Mouse (Mus musculus): ENCODE measurements around the gene Amhr2.

Amhr2 gene

DNA sequence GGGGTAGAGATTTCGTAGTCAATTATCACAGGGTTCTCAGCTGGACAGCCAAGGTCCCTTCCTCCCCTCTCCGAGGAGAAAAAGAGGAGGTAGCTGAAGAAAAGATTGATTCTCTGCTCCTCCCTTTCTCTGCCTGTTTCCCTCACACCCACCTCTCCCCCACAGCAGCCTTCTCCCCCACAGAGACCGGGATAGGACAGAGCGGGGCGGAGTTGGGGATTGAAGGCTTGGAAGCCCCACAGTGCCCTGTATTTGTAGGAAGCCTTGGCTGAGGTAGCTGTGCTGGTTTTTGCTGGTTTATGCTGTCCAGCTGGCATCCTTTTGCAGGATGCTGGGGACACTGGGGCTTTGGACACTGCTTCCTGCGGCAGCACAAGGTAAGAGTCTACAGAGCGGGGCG, at the start of gene Amhr2:
Gene Amhr2, plus strand, starts transcription at position 222 of the 400 bp plus-strand sequence.
- no peak for DNase-seq

DNA sequence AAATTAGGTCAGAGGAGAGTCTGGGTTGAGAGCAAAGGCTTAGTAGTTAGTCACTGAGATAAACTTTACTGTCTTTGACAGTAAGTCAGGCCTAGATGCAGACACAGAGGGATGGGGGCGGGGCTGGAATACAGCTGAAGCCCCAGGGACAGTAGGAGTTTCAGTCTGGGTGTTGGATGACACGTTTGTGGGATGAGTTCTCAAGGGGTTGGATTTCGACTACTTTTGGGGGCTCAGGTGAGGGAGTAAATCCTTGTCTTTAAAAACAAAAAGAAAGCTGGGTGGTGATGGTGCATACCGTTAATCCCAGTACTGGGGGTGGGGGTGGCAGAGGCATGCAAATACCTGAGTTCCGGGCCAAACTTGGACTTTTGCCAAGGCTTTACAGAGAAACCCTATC, 46.5 kb upstream of the Amhr2 start:
- DNase-seq = peak in 1 of 2 experiments; percentile 46

- peak; percentile 96 to 97 for DNase-seq
These were observed 45.6 kb upstream of the Amhr2 start for GRCm38 (mm10) chr15:102399229-102400221.

DNA sequence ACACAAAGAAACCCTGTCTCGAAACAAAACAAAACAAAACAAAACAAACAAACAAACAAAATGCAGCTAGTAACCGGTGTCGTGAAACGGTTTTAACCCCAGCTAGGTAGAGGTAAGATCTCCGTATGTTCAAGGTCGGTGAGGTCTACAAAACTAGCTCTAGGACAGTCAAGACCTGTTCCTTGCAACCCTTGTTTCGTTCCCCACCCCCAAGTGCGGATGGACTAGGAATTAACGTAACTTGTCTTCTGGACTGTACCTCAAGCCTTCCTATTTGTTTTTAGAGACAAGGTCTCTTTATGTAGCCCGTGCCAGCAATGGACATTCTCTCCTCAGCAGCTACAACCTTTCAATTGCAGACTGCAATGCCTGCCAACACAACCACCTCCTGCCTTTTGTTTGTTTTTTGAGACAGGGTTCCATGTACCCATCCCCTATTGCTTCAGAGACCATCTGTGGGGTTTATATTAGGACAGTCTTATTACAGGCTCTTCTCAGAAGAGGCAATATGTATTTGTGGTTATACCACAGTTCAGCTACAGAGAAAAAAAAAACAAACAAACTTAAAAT, 44.6 kb upstream of the Amhr2 start:
- DNase-seq = no peak

DNA sequence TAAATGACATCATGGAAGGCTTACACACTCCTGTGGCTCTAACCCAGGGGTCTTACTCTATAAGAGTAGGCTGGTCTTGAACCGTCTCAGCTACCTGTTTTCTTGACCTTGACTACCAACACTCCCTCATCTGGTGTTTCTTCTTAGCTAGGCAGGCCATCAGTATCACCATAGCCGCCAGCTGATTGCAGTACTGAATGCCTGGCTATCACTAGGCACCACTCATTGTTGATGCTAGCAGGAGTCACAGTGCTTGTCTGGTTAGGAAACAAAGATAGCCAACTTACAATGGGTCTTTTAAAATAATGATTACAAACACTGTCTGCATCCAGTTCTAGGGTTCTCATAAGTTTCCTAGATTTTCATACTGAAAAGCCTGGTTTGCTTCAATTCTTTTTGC, 43.9 kb upstream of the Amhr2 start:
- no peak for DNase-seq

DNA sequence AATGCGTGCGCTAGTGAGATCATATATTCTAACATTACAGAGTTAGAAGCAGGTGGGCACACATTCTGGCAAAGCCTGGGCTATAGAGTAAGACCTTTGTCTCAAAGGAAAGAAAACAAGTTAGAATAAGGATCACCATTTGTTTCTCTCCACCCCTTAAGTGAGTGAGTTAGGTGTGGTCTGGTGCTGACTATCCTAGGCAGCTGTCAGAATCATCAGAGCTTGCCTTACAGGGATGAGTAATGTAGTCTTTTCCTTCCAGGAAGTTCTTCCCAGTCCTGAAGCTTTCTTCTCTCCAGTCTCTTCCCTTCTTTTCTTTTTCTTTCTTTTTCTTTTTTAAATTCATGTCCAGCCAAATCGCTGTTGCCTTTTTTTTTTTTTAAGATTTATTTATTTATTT, 43.0 kb upstream of the Amhr2 start:
- no peak for DNase-seq

- DNase-seq = no peak
These were observed 40.3 kb upstream of the Amhr2 start for GRCm38 (mm10) chr15:102404608-102405488.

- DNase-seq = peak; percentile 97 to 100
These were observed 39.5 kb upstream of the Amhr2 start, which contains the start of gene Sp1 for GRCm38 (mm10) chr15:102405489-102406195. Sp1 (plus strand) TSS chr15:102406143.

DNA sequence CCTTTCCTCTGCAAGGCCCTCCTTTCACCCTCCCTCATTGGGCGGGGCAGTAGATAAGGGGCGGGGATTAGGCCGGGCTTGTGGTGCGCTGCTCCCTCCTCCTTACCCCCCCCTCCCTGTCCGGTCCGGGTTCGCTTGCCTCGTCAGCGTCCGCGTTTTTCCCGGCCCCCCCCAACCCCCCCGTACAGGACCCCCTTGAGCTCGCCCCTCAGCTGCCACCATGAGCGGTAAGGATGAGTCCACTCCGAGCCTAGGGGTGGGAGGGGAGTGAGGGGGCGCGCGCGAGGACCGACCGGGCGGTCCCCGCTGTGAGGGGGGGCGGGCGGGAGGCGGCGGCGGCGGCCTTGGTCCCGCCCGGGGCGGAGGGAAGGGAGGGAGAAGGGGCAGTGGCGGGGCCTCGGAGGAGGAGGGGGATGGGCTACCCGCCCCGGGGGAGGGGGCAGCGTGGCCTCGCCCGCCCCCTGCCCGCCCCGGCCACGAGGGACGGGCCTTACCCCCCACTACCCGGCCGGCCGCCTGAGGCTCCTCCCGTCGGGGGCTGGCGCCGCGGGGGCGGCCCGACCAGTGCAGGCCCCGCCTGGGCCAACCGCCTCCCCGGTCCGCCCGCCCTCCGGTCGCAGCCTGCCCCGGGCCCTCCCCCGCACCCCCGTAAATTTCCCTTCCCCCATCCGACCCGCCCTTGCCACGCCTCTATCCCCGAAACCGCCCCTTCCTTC, 38.8 kb upstream of the Amhr2 start:
- DNase-seq = peak; percentile 92 to 94

DNA sequence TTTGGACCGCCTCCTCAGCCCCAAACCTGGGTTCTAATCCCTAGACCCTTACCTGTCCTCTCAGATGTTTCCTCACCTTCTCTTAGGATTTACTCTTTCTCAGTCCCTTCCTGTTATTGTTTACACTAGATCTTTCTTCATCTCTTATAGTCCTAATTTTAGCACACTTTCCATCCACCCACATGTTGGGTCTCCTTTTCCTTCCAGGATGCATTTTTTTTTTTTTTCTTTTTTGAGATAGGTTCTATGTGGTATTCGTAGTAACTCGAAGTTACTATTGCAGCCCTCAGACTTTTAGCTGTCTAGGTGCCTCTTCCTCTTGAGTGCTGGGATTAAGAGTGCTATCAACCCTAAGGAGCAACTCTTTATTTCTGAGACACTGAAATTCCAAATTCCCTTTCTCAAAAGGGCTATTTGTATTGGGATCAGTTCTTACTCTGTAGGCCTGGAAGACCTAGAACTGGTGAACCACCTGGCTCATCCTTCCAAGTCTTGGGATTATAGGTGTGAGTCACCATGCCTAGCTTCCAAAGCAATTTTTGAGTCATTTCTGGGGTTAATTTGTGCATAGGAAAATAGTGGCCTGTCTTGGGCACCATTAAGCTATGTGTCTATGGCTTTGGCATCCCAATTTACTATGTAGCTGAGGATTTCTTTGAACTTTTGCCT, 38.1 kb upstream of the Amhr2 start:
- no peak for DNase-seq

DNA sequence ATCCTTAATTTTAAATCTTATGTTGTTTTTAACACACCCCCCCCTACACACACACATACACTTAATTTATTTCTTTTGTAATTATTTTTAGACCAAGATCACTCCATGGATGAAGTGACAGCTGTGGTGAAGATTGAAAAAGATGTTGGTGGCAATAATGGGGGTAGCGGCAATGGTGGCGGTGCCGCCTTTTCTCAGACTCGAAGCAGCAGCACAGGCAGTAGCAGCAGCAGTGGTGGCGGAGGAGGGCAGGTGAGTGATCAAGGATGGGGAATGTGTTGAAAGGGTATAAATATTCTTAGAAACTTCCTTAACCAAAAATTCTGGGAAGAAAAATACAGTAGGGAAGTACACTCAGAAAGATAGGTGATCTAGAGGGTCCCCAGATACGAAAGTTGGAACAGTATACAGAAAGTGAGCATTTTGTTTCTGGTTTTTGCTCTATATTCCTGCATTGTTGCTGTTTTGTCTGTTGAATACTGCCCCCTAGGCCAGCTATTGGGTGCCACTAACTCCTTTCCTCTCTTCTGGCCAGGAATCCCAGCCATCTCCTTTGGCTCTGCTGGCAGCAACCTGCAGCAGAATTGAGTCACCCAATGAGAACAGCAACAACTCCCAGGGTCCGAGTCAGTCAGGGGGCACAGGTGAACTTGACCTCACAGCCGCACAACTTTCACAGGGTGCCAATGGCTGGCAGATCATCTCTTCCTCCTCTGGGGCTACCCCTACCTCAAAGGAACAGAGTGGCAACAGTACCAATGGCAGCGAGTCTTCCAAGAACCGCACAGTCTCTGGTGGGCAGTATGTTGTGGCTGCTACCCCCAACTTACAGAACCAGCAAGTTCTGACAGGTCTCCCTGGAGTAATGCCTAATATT, 37.2 kb upstream of the Amhr2 start:
- DNase-seq = no peak

DNA sequence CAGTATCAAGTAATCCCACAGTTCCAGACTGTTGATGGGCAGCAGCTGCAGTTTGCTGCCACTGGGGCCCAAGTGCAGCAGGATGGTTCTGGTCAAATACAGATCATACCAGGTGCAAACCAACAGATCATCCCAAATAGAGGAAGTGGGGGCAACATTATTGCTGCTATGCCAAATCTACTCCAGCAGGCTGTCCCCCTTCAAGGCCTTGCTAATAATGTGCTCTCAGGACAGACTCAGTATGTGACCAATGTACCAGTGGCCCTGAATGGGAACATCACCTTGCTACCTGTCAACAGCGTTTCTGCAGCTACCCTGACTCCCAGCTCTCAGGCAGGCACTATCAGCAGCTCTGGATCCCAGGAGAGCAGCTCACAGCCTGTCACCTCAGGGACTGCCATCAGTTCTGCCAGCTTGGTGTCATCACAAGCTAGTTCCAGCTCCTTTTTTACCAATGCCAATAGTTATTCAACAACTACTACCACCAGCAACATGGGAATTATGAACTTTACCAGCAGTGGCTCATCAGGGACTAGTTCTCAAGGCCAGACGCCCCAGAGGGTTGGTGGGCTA, 36.5 kb upstream of the Amhr2 start:
- no peak for DNase-seq

DNA sequence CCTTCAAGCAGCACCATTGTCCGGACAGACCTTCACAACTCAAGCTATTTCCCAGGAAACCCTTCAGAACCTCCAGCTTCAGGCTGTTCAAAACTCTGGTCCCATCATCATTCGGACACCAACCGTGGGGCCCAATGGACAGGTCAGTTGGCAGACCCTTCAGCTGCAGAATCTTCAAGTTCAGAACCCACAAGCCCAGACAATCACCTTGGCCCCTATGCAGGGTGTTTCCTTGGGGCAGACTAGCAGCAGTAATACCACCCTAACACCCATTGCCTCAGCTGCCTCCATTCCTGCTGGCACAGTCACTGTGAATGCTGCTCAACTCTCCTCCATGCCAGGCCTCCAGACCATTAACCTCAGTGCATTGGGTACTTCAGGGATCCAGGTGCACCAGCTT, 35.9 kb upstream of the Amhr2 start:
- no peak for DNase-seq

DNA sequence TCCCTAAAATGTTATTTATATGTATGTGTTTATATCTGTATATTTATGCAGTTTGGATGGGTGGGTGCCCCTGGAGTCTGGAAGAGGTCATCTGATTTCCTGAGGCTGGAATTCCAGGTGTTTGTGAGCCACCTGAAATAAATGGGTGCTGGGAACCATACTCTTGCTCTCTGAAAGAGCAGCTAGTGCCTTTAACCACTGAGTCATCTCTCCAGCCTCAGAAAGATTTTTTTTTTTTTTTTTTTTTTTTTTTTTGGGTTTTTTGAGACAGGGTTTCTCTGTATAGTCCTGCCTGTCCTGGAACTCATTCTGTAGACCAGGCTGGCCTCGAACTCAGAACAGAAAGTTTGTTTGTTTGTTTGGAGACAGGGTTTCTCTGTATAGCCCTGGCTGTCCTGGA, 34.1 kb upstream of the Amhr2 start:
- DNase-seq = no peak

DNA sequence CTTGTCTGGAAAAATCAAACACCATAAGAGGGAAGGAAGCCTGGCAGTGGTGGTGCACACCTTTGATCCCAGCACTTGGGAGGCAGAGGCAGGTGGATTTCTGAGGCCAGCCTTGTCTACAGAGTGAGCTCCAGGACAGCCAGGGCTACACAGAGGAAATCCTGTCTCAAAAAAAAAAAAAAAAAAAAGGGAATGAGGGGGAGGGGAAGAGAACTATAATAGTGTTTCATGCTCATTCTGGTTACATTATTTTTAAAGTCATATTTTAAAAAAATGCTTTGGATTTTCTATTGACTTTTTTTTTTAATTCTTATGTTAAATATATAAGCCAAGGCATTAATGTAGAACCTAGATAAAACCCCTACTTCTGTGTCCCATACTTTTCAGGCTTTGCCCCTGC, 31.5 kb upstream of the Amhr2 start:
- no peak for DNase-seq

DNA sequence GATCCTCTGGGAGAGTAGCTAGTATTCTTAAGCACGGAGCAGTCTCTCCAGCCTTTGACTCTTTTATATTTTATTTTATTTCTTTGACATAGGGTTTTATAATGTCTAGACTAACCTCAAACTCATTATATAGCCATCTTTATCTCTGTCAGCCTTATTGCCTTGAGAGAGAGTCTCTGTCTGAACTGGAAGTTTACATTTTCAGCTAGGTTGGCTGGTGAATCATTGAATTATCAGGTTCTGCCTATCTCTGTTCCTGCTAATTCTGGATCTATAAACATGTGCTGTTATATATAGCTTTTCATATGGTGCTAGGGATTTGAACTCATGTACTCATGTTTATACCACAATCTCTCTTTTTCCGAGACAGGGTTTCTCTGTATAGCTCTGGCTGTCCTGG, 27.6 kb upstream of the Amhr2 start:
- DNase-seq = no peak

GRCm38 (mm10) chr15:102420986-102421385, 24.2 kb upstream of the Amhr2 start:
- no peak for DNase-seq

- peak; percentile 62 to 70 for DNase-seq
These were observed 23.7 kb upstream of the Amhr2 start for GRCm38 (mm10) chr15:102421437-102421836.

DNA sequence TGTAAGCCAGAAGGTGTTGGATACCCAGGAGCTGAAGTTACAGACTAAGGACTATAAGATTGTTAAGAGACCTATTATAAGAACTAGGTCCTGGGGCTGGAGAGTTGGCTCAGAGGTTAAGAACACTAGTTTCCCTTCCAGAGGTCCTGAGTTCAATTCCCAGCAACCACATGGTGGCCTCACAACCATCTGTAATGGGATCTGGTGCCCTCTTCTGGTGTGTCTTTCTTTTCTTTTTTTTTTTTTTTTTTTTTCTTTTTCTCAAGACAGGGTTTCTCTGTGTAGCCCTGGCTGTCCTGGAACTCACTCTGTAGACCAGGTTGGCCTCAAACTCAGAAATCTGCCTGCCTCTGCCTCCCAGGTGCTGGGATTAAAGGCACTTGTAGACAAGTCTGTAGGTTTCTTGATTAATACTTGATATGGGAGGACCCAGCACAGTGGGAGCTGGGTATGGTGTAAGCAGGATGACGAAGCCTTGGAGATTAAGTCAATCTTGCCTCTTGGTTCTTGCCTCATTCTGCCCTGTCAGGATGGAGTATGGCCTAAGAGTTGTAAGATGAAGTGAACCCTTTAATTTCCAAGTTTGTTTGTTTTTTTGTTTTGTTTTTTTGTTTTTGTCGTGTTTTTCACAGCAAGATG, 21.4 kb upstream of the Amhr2 start:
- no peak for DNase-seq
